Mouse (Mus musculus) bone marrow macrophage, adult 2 months (primary cell): ENCODE measurements around the gene Mybphl. TPM values are rescaled to one million over a fixed set of nuclear protein-coding genes. Genes with fewer than 3 reads are reported as not detected.

ENCODE experiments used
- H3K27ac ChIP-seq: 2 replicates; pipeline ENCODE4 v1.5.1; 2012; ENCODE audit warnings: low read depth, low read length; ENCODE audit not compliant: insufficient read depth
- H3K4me1 ChIP-seq: 2 replicates; pipeline ENCODE4 v1.6.1; 2012; ENCODE audit warnings: low read length; ENCODE audit not compliant: control insufficient read depth, insufficient read depth
- H3K4me3 ChIP-seq: 2 replicates; pipeline ENCODE4 v1.5.1; 2012; ENCODE audit warnings: mild to moderate bottlenecking, low read length, moderate library complexity; ENCODE audit not compliant: insufficient read depth
- CTCF ChIP-seq: IDR thresholded peaks from 2 replicates; pipeline ENCODE4 v1.5.1; 2012; ENCODE audit warnings: low read depth, mild to moderate bottlenecking, low read length, moderate library complexity
- POLR2A ChIP-seq: IDR thresholded peaks from 2 replicates; pipeline ENCODE4 v1.6.1; 2012; ENCODE audit warnings: mild to moderate bottlenecking, low read depth, low read length, borderline replicate concordance
- polyA plus RNA-seq: library from polyadenylated mRNA; stranded (reverse); fragments of >200 nt; gene quantifications from 2 replicates; pipeline ENCODE4 v1.2.4, GENCODE M21; 2012; ENCODE audit not compliant: missing spikeins, insufficient read depth, insufficient read length

Mybphl gene
- polyA plus RNA-seq, 1 experiment: not detected

GRCm38 (mm10) chr3:108415831-108416223 lies 51.1 kb downstream of the Mybphl start:
- TF ChIP-seq POLR2A (no peak), CTCF (no peak)
- Histone ChIP-seq H3K27ac (no peak overlapping the region), H3K4me1 (no peaks in the 10 kb centered on the region), H3K4me3 (peak overlapping the region; percentile 59)

GRCm38 (mm10) chr3:108423006-108423405 lies 58.3 kb downstream of the Mybphl start:
- no peak for TF ChIP-seq POLR2A
- no peak for TF ChIP-seq CTCF
- peaks cover 3% of the 10 kb centered on the region; the same call in 1 of the 2 replicates for H3K4me1 ChIP-seq
- no peak overlapping the region for H3K27ac ChIP-seq
- no peak overlapping the region for H3K4me3 ChIP-seq

GRCm38 (mm10) chr3:108423844-108424801 lies 59.4 kb downstream of the Mybphl start:
- Histone ChIP-seq H3K27ac (no peak overlapping the region), H3K4me1 (peaks cover 3% of the 10 kb centered on the region; the same call in 1 of the 2 replicates)
- TF ChIP-seq CTCF (no peak), POLR2A (no peak)

GRCm38 (mm10) chr3:108424944-108425623 lies 60.4 kb downstream of the Mybphl start:
- Histone ChIP-seq H3K4me1 (peaks cover 3% of the 10 kb centered on the region; the same call in 1 of the 2 replicates), H3K4me3 (no peak overlapping the region), H3K27ac (no peak overlapping the region)
- TF ChIP-seq POLR2A: no peak

More at GRCm38 (mm10) chr3:108423844-108424801, 59.4 kb downstream of the Mybphl start:
- H3K4me3 ChIP-seq: no peak overlapping the region

- no peak overlapping the region for H3K27ac ChIP-seq
- peaks cover 3% of the 10 kb centered on the region; the same call in 1 of the 2 replicates for H3K4me1 ChIP-seq
- no peak for TF ChIP-seq CTCF
- no peak overlapping the region for H3K4me3 ChIP-seq
These were observed 60.9 kb downstream of the Mybphl start for GRCm38 (mm10) chr3:108425624-108426018.

Other genes with a start within 250 kb of the Mybphl start
- 61.2 and 65.1 TPM in 2 replicates for gene Gnai3, start 218.8 kb upstream of the Mybphl start, polyA plus RNA-seq
- not detected in 2 replicates for gene Gpr61, start 210.0 kb upstream of the Mybphl start, polyA plus RNA-seq
- gene Amigo1, start 178.6 kb upstream of the Mybphl start, polyA plus RNA-seq: 3.3 and 5.7 TPM in 2 replicates
- gene Cyb561d1, start 163.7 kb upstream of the Mybphl start, polyA plus RNA-seq: 10.1 and 11.6 TPM in 2 replicates
- gene Atxn7l2, start 154.0 kb upstream of the Mybphl start, polyA plus RNA-seq: 5.6 and 6.4 TPM in 2 replicates
- gene Sypl2, start 138.3 kb upstream of the Mybphl start, polyA plus RNA-seq: not detected in 2 replicates
- 128 and 156 TPM in 2 replicates for gene Psma5, start 108.0 kb upstream of the Mybphl start, polyA plus RNA-seq
- 30.0 and 33.3 TPM in 2 replicates for gene Sort1, start 80.8 kb upstream of the Mybphl start, polyA plus RNA-seq
- gene Psrc1, start 18.9 kb downstream of the Mybphl start, polyA plus RNA-seq: 15.3 and 26.1 TPM in 2 replicates
- 1.3 and 1.7 TPM in 2 replicates for gene Celsr2, start 50.6 kb downstream of the Mybphl start, polyA plus RNA-seq
- gene Sars, start 80.3 kb downstream of the Mybphl start, polyA plus RNA-seq: 78.0 and 83.3 TPM in 2 replicates
- gene 1700013F07Rik, start 169.2 kb downstream of the Mybphl start, polyA plus RNA-seq: not detected in 2 replicates
- gene 5330417C22Rik, start 171.6 kb downstream of the Mybphl start, polyA plus RNA-seq: not detected in 2 replicates
- gene Tmem167b, start 197.6 kb downstream of the Mybphl start, polyA plus RNA-seq: 31.7 and 36.5 TPM in 2 replicates
- 25.4 and 27.4 TPM in 2 replicates for gene Taf13, start 206.8 kb downstream of the Mybphl start, polyA plus RNA-seq
- gene Wdr47, start 226.4 kb downstream of the Mybphl start, polyA plus RNA-seq: 7.2 and 10.1 TPM in 2 replicates